ENCODE assay signal across 26 mouse cellular contexts in genomic region chr5:23859896-23860295, GRCm38 (mm10).
"Had no signal": no experiment of that assay in that cellular context is flagged by ENCODE, and none has a peak within 500 bp of the region (broad histone marks: within the 10 kb centered on the region; RNA-seq: fewer than 3 reads in every experiment).

No protein-coding gene starts in this region.

- H3K9me3 ChIP-seq: heart, embryonic 13.5 days; heart, embryonic 15.5 days; hindbrain, embryonic 10.5 days; hindbrain, embryonic 12.5 days; intestine, embryonic 15.5 days; limb, embryonic 10.5 days; limb, embryonic 12.5 days; liver, embryonic 13.5 days had no signal

- H3K27ac ChIP-seq: gastrocnemius, adult 2 months; heart, adult 2 months; heart, embryonic 13.5 days; heart, embryonic 15.5 days; hindbrain, embryonic 10.5 days; hindbrain, embryonic 12.5 days; hindbrain, embryonic 14.5 days; intestine, embryonic 15.5 days; layer of hippocampus, adult 2 months; left cerebral cortex, adult 2 months; limb, embryonic 10.5 days; limb, embryonic 12.5 days; liver, embryonic 13.5 days had no signal

- H3K4me1 ChIP-seq: hindbrain, embryonic 10.5 days; hindbrain, embryonic 12.5 days; limb, embryonic 10.5 days; liver, embryonic 13.5 days had no signal

- H3K4me3 ChIP-seq: gastrocnemius, adult 2 months; heart, adult 2 months; heart, embryonic 13.5 days; heart, embryonic 15.5 days; hindbrain, embryonic 10.5 days; hindbrain, embryonic 12.5 days; intestine, embryonic 15.5 days; layer of hippocampus, adult 2 months; left cerebral cortex, adult 2 months; limb, embryonic 10.5 days; limb, embryonic 12.5 days; liver, embryonic 13.5 days had no signal

- ATAC-seq: hindbrain, embryonic 16.5 days; inflammation-experienced regulatory T-cells, adult 6 months; intestine, embryonic 15.5 days; intestine, postnatal 0 days had no signal

- H3K4me2 ChIP-seq: heart, embryonic 13.5 days; heart, embryonic 15.5 days; hindbrain, embryonic 12.5 days; hindbrain, embryonic 14.5 days; intestine, embryonic 15.5 days; limb, embryonic 12.5 days; liver, embryonic 11.5 days; liver, embryonic 13.5 days had no signal

- H3K27me3 ChIP-seq: heart, embryonic 13.5 days; heart, embryonic 15.5 days; hindbrain, embryonic 12.5 days; intestine, embryonic 15.5 days; limb, embryonic 12.5 days; liver, embryonic 13.5 days had no signal

- DNase-seq: gastrocnemius, adult 2 months; gastrocnemius, postnatal 10 days; gastrocnemius, postnatal 25 days; heart, adult 2 months; heart, postnatal 4 days; kidney, adult 18-20 months; kidney, adult 8-10 months; kidney, postnatal 10 days; kidney, postnatal 25 days; kidney, postnatal 4 days; liver; liver, embryonic 13.5 days had no signal

- H3K9ac ChIP-seq: heart, embryonic 13.5 days; heart, embryonic 15.5 days; hindbrain, embryonic 12.5 days; hindbrain, embryonic 14.5 days; intestine, embryonic 15.5 days; limb, embryonic 12.5 days; liver, embryonic 13.5 days had no signal
